ENCODE assay signal across 20 mouse cellular contexts in genomic region chr2:92956943-92957342, GRCm38 (mm10). TPM values are rescaled to one million over a fixed set of nuclear protein-coding genes. Genes with fewer than 3 reads are reported as not detected.
DNase-seq lines count a peak whose midpoint lies in the region; TF ChIP-seq lines count a peak whose summit lies in the region.
"Had no signal": no experiment of that assay in that cellular context is flagged by ENCODE, and none has a peak within 500 bp of the region (broad histone marks: within the 10 kb centered on the region; RNA-seq: fewer than 3 reads in every experiment).

No protein-coding gene starts in this region.

- DNase-seq in adrenal gland, adult (ENCODE audit: inconsistent age in 2 of 2, low spot score in 1 of 2): peak; percentile 54 to 76
- DNase-seq in adrenal gland, postnatal 10 days: no peak
- peak; percentile 52 for DNase-seq in adrenal gland, adult 8-10 months
- DNase-seq in adrenal gland, postnatal 25 days: no peak
- DNase-seq in layer of hippocampus, adult 2 months (ENCODE audit: low spot score in 2 of 2): no peak
- DNase-seq in layer of hippocampus, adult 8-10 months (ENCODE audit: low spot score in 2 of 2): no peak
- DNase-seq: B cell, adult 2 months; cerebellum, adult 11 months; cerebellum, adult 18-20 months; cerebellum, adult 8-10 months; cerebellum, postnatal 14 days; cerebellum, postnatal 36 days; embryo, embryonic 11 days had no signal

- peak overlapping the region; percentile 67; the same call in 1 of the 2 replicates for H3K27ac ChIP-seq in layer of hippocampus, adult 2 months
- H3K27ac ChIP-seq: embryonic facial prominence, embryonic 13.5 days; embryonic facial prominence, embryonic 15.5 days; forebrain, embryonic 10.5 days; forebrain, embryonic 12.5 days had no signal

- TF ChIP-seq CTCF in layer of hippocampus, adult 2 months (conservative IDR thresholded peaks at IDR 0.05): no peak

- no peak overlapping the region for H3K4me3 ChIP-seq in layer of hippocampus, adult 2 months
- H3K4me3 ChIP-seq: embryonic facial prominence, embryonic 13.5 days; embryonic facial prominence, embryonic 15.5 days; erythroblast, embryonic 14.5 days; forebrain, embryonic 10.5 days; forebrain, embryonic 12.5 days had no signal

RNA-seq across cellular contexts. Expression of gene Syt13, which starts 42.0 kb away (rescaled TPM):
- 1 to 10 TPM in 1 of 2 experiments, under 1 TPM in 1; 0.97 to 1.1 TPM for total RNA-seq in adrenal gland, postnatal 10 days (2021)
- total RNA-seq in adrenal gland, adult 8-10 months (2022): 1 to 10 TPM; 1.5 to 3.7 (median 2.8) TPM
- 0.57 and 0.76 TPM in 2 replicates for total RNA-seq in adrenal gland, postnatal 25 days (2021)
- 100 to 1,000 TPM; 153 to 163 TPM for total RNA-seq in layer of hippocampus, adult 2 months (2021)
- total RNA-seq in layer of hippocampus, adult 8-10 months (2022): 100 to 1,000 TPM; 125 to 148 (median 136) TPM
- total RNA-seq: CH12.LX; common myeloid progenitor, adult 5-6 weeks had no signal

Comparison
In these comparisons a context has a peak if more than half of its experiments do, and no peak if none do; other contexts are left out.
1. DNase-seq: peak in adrenal gland, adult (2 of 2) and adrenal gland, adult 8-10 months (single experiment); none in adrenal gland, postnatal 10 days (single experiment), adrenal gland, postnatal 25 days (single experiment), layer of hippocampus, adult 2 months (0 of 2) and layer of hippocampus, adult 8-10 months (0 of 2).
2. RNA of gene Syt13, which starts 42.0 kb away (total RNA-seq): 153 to 163 TPM in layer of hippocampus, adult 2 months and 125 to 148 TPM in layer of hippocampus, adult 8-10 months; 1.5 to 3.7 TPM in adrenal gland, adult 8-10 months, 0.97 to 1.1 TPM in adrenal gland, postnatal 10 days and 0.57 to 0.76 TPM in adrenal gland, postnatal 25 days; every median in the first group is over 10 times any median in the second.